Mouse (Mus musculus): ENCODE measurements around the gene Glb1. TPM values are rescaled to one million over a fixed set of nuclear protein-coding genes. Genes with fewer than 3 reads are reported as not detected.
"Not testable (repeated sequence)": the region's sequence is repeated elsewhere in the genome, so short reads cannot be mapped to it uniquely, and the experiment has no call there.

Gene Glb1
- total and polyA plus RNA-seq, 3 experiments, result 7.0 to 15.7 TPM; not detected in 1

DNA sequence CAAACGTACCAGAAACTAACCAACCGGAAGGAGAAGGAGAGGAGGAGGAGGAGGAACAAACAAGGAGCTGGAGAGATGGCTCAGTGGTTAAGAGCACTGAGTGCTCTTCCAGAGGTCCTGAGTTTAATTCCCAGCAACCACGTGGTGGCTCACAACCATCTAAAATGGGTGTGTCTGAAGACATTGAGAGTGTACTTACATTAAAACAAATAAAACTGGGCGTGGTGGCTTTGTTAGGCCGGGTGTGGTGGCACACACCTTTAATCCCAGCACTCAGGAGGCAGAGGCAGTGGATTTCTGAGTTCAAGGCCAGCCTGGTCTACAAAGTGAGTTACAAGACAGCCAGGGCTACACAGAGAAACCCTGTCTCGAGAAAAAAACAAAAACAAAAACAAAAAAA is 6.7 kb upstream of the Glb1 start:
- peak overlapping the region; percentile 66 for H3K27ac ChIP-seq (ENCODE audit: control insufficient read depth, low read depth, low read length)
- not testable (repeated sequence) for H3K9me3 ChIP-seq (replicated peaks; ENCODE audit: insufficient read depth, low read length); H3K27me3 ChIP-seq (ENCODE audit: control insufficient read depth in 1 of 2, insufficient read depth in 2 of 2, low read length in 2 of 2); H3K79me2 ChIP-seq (ENCODE audit: control insufficient read depth, insufficient read depth, low read length, poor library complexity); DNase-seq (ENCODE audit: low read depth, low spot score)
- peak; percentile 28; the same call in 1 of the 2 replicates for TF ChIP-seq USF1 (IDR thresholded peaks at IDR 0.05; ENCODE audit: low read depth, low read length)
- TF ChIP-seq MXI1 (IDR thresholded peaks at IDR 0.05; ENCODE audit: low read depth, low read length), result peak; percentile 34; the same call in 1 of the 2 replicates
- peaks cover 10 to 21% of the 10 kb centered on the region in 2 experiments for H3K4me1 ChIP-seq (ENCODE audit: control insufficient read depth in 1 of 2, insufficient read depth in 2 of 2, low read length in 2 of 2)
- H3K4me3 ChIP-seq (ENCODE audit: control insufficient read depth in 1 of 2, insufficient read depth in 1 of 2, low read depth in 2 of 2, low read length in 2 of 2), result peak overlapping the region in 1 of 2 experiments; percentile 47; a peak in 1 of 4 replicates
- peak overlapping the region; percentile 52 for H3K9ac ChIP-seq (ENCODE audit: control insufficient read depth, low read depth, low read length, poor library complexity, severe bottlenecking)
- H3K36me3 ChIP-seq (ENCODE audit: control insufficient read depth in 1 of 2, insufficient read depth in 2 of 2, low read length in 2 of 2), result peaks cover 0 to 16% of the 10 kb centered on the region in 2 experiments; a peak in 2 of 4 replicates

DNA sequence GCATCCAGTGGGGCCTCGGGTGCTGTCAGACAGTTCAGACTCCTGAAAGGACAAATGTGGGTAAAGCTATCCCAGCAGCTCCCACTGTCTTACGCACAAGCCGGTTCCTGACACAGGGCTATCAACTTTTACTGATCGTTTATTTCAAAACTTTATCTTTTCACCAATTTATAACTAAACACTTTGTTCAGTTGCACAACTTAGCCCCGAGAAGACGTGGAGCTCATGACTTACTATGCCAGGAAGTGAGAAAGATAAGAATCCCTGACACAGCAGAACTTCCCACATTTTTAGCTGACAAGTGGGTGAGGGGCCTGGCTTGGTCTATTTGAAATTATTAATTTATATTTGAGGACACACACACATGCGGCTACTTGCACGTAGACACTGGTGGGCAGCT is 6.2 kb upstream of the Glb1 start:
- H3K9ac ChIP-seq (ENCODE audit: control insufficient read depth, low read depth, low read length, poor library complexity, severe bottlenecking), result peak overlapping the region; percentile 52
- H3K4me3 ChIP-seq (ENCODE audit: control insufficient read depth in 1 of 2, insufficient read depth in 1 of 2, low read depth in 2 of 2, low read length in 2 of 2), result peak overlapping the region; percentile 29 to 47; a peak in 3 of 4 replicates
- peak; percentile 56 for DNase-seq (ENCODE audit: low read depth, low spot score)
- peak overlapping the region; percentile 66 for H3K27ac ChIP-seq (ENCODE audit: control insufficient read depth, low read depth, low read length)
- peaks cover 0 to 18% of the 10 kb centered on the region in 2 experiments; a peak in 2 of 4 replicates for H3K36me3 ChIP-seq (ENCODE audit: control insufficient read depth in 1 of 2, insufficient read depth in 2 of 2, low read length in 2 of 2)
- H3K4me1 ChIP-seq (ENCODE audit: control insufficient read depth in 1 of 2, insufficient read depth in 2 of 2, low read length in 2 of 2), result peaks cover 10 to 21% of the 10 kb centered on the region in 2 experiments
- H3K79me2 ChIP-seq (ENCODE audit: control insufficient read depth, insufficient read depth, low read length, poor library complexity), result peaks cover 6% of the 10 kb centered on the region
- H3K9me3 ChIP-seq (replicated peaks; ENCODE audit: insufficient read depth, low read length), result no peaks in the 10 kb centered on the region
- H3K27me3 ChIP-seq (ENCODE audit: control insufficient read depth in 1 of 2, insufficient read depth in 2 of 2, low read length in 2 of 2), result no peaks in the 10 kb centered on the region
- TF ChIP-seq JUND (IDR thresholded peaks at IDR 0.05; ENCODE audit: low read depth, low read length) (no peak), MYB (IDR thresholded peaks at IDR 0.05; ENCODE audit: low read depth, low read length) (no peak), SMC3 (IDR thresholded peaks at IDR 0.05; ENCODE audit: low read depth, low read length) (no peak), TAL1 (IDR thresholded peaks at IDR 0.05; ENCODE audit: low read length) (no peak), MAFK (IDR thresholded peaks at IDR 0.05; ENCODE audit: borderline replicate concordance, low read depth, low read length) (peak; percentile 85), MXI1 (IDR thresholded peaks at IDR 0.05; ENCODE audit: low read depth, low read length) (no peak), GATA1 (IDR thresholded peaks at IDR 0.05; ENCODE audit: low read depth, low read length) (peak; percentile 72), POLR2AphosphoS5 (IDR thresholded peaks at IDR 0.05; ENCODE audit: borderline replicate concordance, low read depth, low read length) (no peak), USF1 (IDR thresholded peaks at IDR 0.05; ENCODE audit: low read depth, low read length) (0 out of 2 replicates have a peak, but pooled peaks have one; percentile 10), ZNF384 (IDR thresholded peaks at IDR 0.05; ENCODE audit: low read depth, low read length) (no peak), USF2 (IDR thresholded peaks at IDR 0.05; ENCODE audit: borderline replicate concordance in 1 of 2, insufficient read depth in 1 of 2, low read depth in 1 of 2, low read length in 2 of 2) (no peak), ETS1 (IDR thresholded peaks at IDR 0.05; ENCODE audit: low read depth, low read length) (peak; percentile 81), CHD2 (IDR thresholded peaks at IDR 0.05; ENCODE audit: low read length) (no peak), MEF2A (IDR thresholded peaks at IDR 0.05; ENCODE audit: extremely low read depth, insufficient replicate concordance, low read depth, low read length, poor library complexity, severe bottlenecking) (no peak), ZKSCAN1 (IDR thresholded peaks at IDR 0.05; ENCODE audit: low read depth, low read length) (no peak), ZMIZ1 (IDR thresholded peaks at IDR 0.05; ENCODE audit: low read depth, low read length) (no peak), NELFE (IDR thresholded peaks at IDR 0.05; ENCODE audit: low read depth, low read length) (peak; percentile 20), MYC (IDR thresholded peaks at IDR 0.05; ENCODE audit: low read depth, low read length) (peak; percentile 66; the same call in 1 of the 2 replicates), NRF1 (IDR thresholded peaks at IDR 0.05; ENCODE audit: insufficient read depth, low read depth, low read length, poor library complexity, severe bottlenecking) (no peak), CTCF (IDR thresholded peaks at IDR 0.05 in 2 of 3, conservative IDR thresholded peaks at IDR 0.05 in 1 of 3; ENCODE audit: control insufficient read depth in 1 of 3, insufficient read depth in 1 of 3, low read depth in 2 of 3, low read length in 3 of 3, poor library complexity in 1 of 3, severe bottlenecking in 1 of 3) (no peak), RAD21 (IDR thresholded peaks at IDR 0.05; ENCODE audit: low read depth, low read length) (no peak), MAX (IDR thresholded peaks at IDR 0.05; ENCODE audit: low read length) (0 out of 2 replicates have a peak, but pooled peaks have one; percentile 44), HCFC1 (IDR thresholded peaks at IDR 0.05; ENCODE audit: low read depth, low read length) (no peak), UBTF (IDR thresholded peaks at IDR 0.05; ENCODE audit: borderline replicate concordance, insufficient read depth, low read depth, low read length) (no peak), TBP (IDR thresholded peaks at IDR 0.05; ENCODE audit: low read depth, low read length) (no peak), MAZ (IDR thresholded peaks at IDR 0.05; ENCODE audit: low read depth, low read length) (no peak), KAT2A (conservative IDR thresholded peaks at IDR 0.05; ENCODE audit: low read depth, low read length) (no peak), E2F4 (IDR thresholded peaks at IDR 0.05; ENCODE audit: borderline replicate concordance, low read depth, low read length) (no peak), EP300 (IDR thresholded peaks at IDR 0.05; ENCODE audit: low read depth in 1 of 2, low read length in 2 of 2) (peak in 1 of 2 experiments; percentile 53; a peak in 3 of 4 replicates), TCF12 (IDR thresholded peaks at IDR 0.05; ENCODE audit: low read depth, low read length) (no peak)

Data from MEL (cell line).